Mouse (Mus musculus): ENCODE data around the gene Hoxc10. TPM values are rescaled to one million over a fixed set of nuclear protein-coding genes. Genes with fewer than 3 reads are reported as not detected.

Gene Hoxc10
- total and polyA plus RNA-seq, 2 experiments from 2014 or later, result not detected

GRCm38 (mm10) chr15:103000501-103000901, 33.9 kb downstream of the Hoxc10 start:
- Histone ChIP-seq H3K4me3 (ENCODE audit: low read depth, low read length) (0 out of 2 replicates have a peak overlapping the region, but pooled peaks have one; percentile 9), H3K9me3 (replicated peaks; ENCODE audit: control insufficient read depth, low read length) (no peaks in the 10 kb centered on the region), H3K9ac (replicated peaks; ENCODE audit: low read depth, low read length) (no peak overlapping the region), H3K27ac (ENCODE audit: low read depth) (no peak overlapping the region), H3K36me3 (replicated peaks; ENCODE audit: control insufficient read depth, insufficient read depth, low read length) (no peaks in the 10 kb centered on the region), H3K4me1 (ENCODE audit: control insufficient read depth, insufficient read depth) (peaks cover 25% of the 10 kb centered on the region), H3K4me2 (ENCODE audit: low read depth, low read length) (peak overlapping the region; percentile 31), H3K27me3 (ENCODE audit: control insufficient read depth, insufficient read depth, low read length) (peaks cover 98% of the 10 kb centered on the region)
- ATAC-seq (ENCODE audit: insufficient read depth, low read depth), result no peak
- WGBS, result 26% methylated on average over 24 of the region's 24 CpGs
- no peak for DNase-seq (ENCODE audit: low spot score)
- TF ChIP-seq CTCF (IDR thresholded peaks at IDR 0.05; ENCODE audit: low read depth) (no peak), EP300 (IDR thresholded peaks at IDR 0.05; ENCODE audit: low read depth) (no peak)

GRCm38 (mm10) chr15:103001370-103001769, 34.8 kb downstream of the Hoxc10 start:
- no peaks in the 10 kb centered on the region for H3K36me3 ChIP-seq (replicated peaks; ENCODE audit: control insufficient read depth, insufficient read depth, low read length)
- H3K4me2 ChIP-seq (ENCODE audit: low read depth, low read length), result no peak overlapping the region
- H3K27ac ChIP-seq (ENCODE audit: low read depth), result no peak overlapping the region
- DNase-seq (ENCODE audit: low spot score) (peak; percentile 56), ATAC-seq (ENCODE audit: insufficient read depth, low read depth) (peak; percentile 56)
- H3K4me3 ChIP-seq (ENCODE audit: low read depth, low read length), result no peak overlapping the region
- H3K27me3 ChIP-seq (ENCODE audit: control insufficient read depth, insufficient read depth, low read length), result peaks cover 98% of the 10 kb centered on the region
- H3K9ac ChIP-seq (replicated peaks; ENCODE audit: low read depth, low read length), result no peak overlapping the region
- no peak for TF ChIP-seq EP300 (IDR thresholded peaks at IDR 0.05; ENCODE audit: low read depth)
- no peak for TF ChIP-seq CTCF (IDR thresholded peaks at IDR 0.05; ENCODE audit: low read depth)
- peaks cover 25% of the 10 kb centered on the region for H3K4me1 ChIP-seq (ENCODE audit: control insufficient read depth, insufficient read depth)
- 37% methylated on average over 2 of the region's 2 CpGs for WGBS
- H3K9me3 ChIP-seq (replicated peaks; ENCODE audit: control insufficient read depth, low read length), result no peaks in the 10 kb centered on the region

DNA sequence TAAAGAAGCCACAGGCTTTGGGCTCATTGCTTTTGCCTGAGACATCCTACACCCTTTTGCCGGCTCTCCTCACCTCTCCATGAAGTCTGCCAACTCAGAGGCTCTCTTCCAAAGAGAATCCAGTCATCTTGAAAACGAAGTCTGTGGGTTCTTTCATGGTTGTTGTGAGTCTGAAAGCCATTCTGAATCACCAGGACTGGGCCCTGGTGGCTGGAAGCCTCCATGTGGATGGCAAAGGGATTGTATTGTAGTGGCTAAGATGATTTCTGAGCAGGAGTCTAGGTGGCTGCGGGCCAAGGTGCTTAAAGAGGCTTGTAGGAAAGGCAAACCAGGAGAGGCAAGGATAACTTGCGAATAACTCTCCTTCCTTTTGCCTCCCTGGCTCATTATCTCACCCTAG, 35.6 kb downstream of the Hoxc10 start:
- DNase-seq (ENCODE audit: low spot score), result no peak
- TF ChIP-seq EP300 (IDR thresholded peaks at IDR 0.05; ENCODE audit: low read depth), result no peak
- no peak for TF ChIP-seq CTCF (IDR thresholded peaks at IDR 0.05; ENCODE audit: low read depth)
- H3K27ac ChIP-seq (ENCODE audit: low read depth), result no peak overlapping the region
- H3K4me2 ChIP-seq (ENCODE audit: low read depth, low read length), result no peak overlapping the region
- no peak overlapping the region for H3K9ac ChIP-seq (replicated peaks; ENCODE audit: low read depth, low read length)
- peaks cover 25% of the 10 kb centered on the region for H3K4me1 ChIP-seq (ENCODE audit: control insufficient read depth, insufficient read depth)
- H3K4me3 ChIP-seq (ENCODE audit: low read depth, low read length), result no peak overlapping the region
- H3K27me3 ChIP-seq (ENCODE audit: control insufficient read depth, insufficient read depth, low read length), result peaks cover 98% of the 10 kb centered on the region
- no peaks in the 10 kb centered on the region for H3K36me3 ChIP-seq (replicated peaks; ENCODE audit: control insufficient read depth, insufficient read depth, low read length)
- 55% methylated on average over 4 of the region's 4 CpGs for whole genome bisulfite sequencing
- no peaks in the 10 kb centered on the region for H3K9me3 ChIP-seq (replicated peaks; ENCODE audit: control insufficient read depth, low read length)
- no peak for ATAC-seq (ENCODE audit: insufficient read depth, low read depth)

GRCm38 (mm10) chr15:103002821-103003448, 36.3 kb downstream of the Hoxc10 start:
- H3K9me3 ChIP-seq (replicated peaks; ENCODE audit: control insufficient read depth, low read length), result no peaks in the 10 kb centered on the region
- no peak overlapping the region for H3K27ac ChIP-seq (ENCODE audit: low read depth)
- ATAC-seq (ENCODE audit: insufficient read depth, low read depth) (no peak), DNase-seq (ENCODE audit: low spot score) (no peak)
- H3K36me3 ChIP-seq (replicated peaks; ENCODE audit: control insufficient read depth, insufficient read depth, low read length), result no peaks in the 10 kb centered on the region
- TF ChIP-seq EP300 (IDR thresholded peaks at IDR 0.05; ENCODE audit: low read depth) (no peak), CTCF (IDR thresholded peaks at IDR 0.05; ENCODE audit: low read depth) (no peak)
- peaks cover 25% of the 10 kb centered on the region for H3K4me1 ChIP-seq (ENCODE audit: control insufficient read depth, insufficient read depth)
- no peak overlapping the region for H3K4me2 ChIP-seq (ENCODE audit: low read depth, low read length)
- H3K27me3 ChIP-seq (ENCODE audit: control insufficient read depth, insufficient read depth, low read length), result peaks cover 98% of the 10 kb centered on the region
- 39% methylated on average over 13 of the region's 13 CpGs for WGBS
- no peak overlapping the region for H3K9ac ChIP-seq (replicated peaks; ENCODE audit: low read depth, low read length)
- no peak overlapping the region for H3K4me3 ChIP-seq (ENCODE audit: low read depth, low read length)

DNA sequence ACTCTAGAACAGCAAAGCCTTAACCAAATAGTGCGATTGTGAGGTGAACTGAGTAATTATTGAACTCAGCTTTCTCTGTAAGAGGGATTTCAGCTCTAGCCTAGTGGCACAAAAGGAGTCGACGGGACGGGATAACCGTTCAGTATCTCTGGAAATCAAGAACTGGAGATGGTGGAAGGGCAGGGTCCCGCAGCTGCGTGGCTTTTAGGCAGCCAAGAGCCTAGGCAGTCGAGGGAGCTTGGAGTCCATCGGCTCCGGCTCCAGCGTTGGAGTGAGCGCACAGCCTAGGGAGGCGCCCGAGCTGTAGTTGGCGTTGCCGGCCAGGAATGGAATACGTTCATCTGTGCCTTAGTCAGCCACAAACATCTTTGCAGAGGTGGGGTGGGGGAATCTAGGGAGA, 38.7 kb downstream of the Hoxc10 start:
- Histone ChIP-seq H3K4me1 (ENCODE audit: control insufficient read depth, insufficient read depth) (peaks cover 16% of the 10 kb centered on the region), H3K36me3 (replicated peaks; ENCODE audit: control insufficient read depth, insufficient read depth, low read length) (no peaks in the 10 kb centered on the region), H3K27ac (ENCODE audit: low read depth) (no peak overlapping the region), H3K9me3 (replicated peaks; ENCODE audit: control insufficient read depth, low read length) (no peaks in the 10 kb centered on the region), H3K27me3 (ENCODE audit: control insufficient read depth, insufficient read depth, low read length) (peaks cover 98% of the 10 kb centered on the region), H3K4me3 (ENCODE audit: low read depth, low read length) (no peak overlapping the region), H3K9ac (replicated peaks; ENCODE audit: low read depth, low read length) (no peak overlapping the region), H3K4me2 (ENCODE audit: low read depth, low read length) (no peak overlapping the region)
- ATAC-seq (ENCODE audit: insufficient read depth, low read depth) (no peak), DNase-seq (ENCODE audit: low spot score) (no peak)
- 3% methylated on average over 17 of the region's 17 CpGs for WGBS
- TF ChIP-seq EP300 (IDR thresholded peaks at IDR 0.05; ENCODE audit: low read depth) (no peak), CTCF (IDR thresholded peaks at IDR 0.05; ENCODE audit: low read depth) (no peak)

DNA sequence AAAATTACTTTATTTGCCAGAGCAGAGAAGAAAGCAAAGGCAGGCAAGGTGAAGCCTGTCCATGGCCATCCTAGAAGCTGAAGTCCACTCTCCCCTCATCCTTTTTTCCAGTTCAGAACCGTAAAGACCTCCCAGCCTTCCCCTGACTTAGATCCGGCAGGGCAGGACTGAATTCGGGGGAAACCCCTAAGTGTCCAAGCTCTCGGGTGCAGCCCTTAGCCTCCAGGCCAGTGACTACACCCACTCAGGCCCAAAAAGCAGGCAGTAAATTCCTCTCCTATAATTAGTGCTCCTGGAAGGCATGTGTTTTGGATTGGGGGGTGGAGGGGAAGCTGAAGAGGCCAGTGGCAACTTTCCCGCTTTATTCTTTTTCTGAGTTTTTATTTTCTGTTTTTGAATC, 39.2 kb downstream of the Hoxc10 start:
- DNase-seq (ENCODE audit: low spot score), result no peak
- ATAC-seq (ENCODE audit: insufficient read depth, low read depth), result no peak
- peaks cover 98% of the 10 kb centered on the region for H3K27me3 ChIP-seq (ENCODE audit: control insufficient read depth, insufficient read depth, low read length)
- H3K27ac ChIP-seq (ENCODE audit: low read depth), result no peak overlapping the region
- H3K4me3 ChIP-seq (ENCODE audit: low read depth, low read length), result no peak overlapping the region
- H3K9me3 ChIP-seq (replicated peaks; ENCODE audit: control insufficient read depth, low read length), result no peaks in the 10 kb centered on the region
- TF ChIP-seq EP300 (IDR thresholded peaks at IDR 0.05; ENCODE audit: low read depth) (no peak), CTCF (IDR thresholded peaks at IDR 0.05; ENCODE audit: low read depth) (no peak)
- H3K36me3 ChIP-seq (replicated peaks; ENCODE audit: control insufficient read depth, insufficient read depth, low read length), result no peaks in the 10 kb centered on the region
- H3K9ac ChIP-seq (replicated peaks; ENCODE audit: low read depth, low read length), result no peak overlapping the region
- H3K4me2 ChIP-seq (ENCODE audit: low read depth, low read length), result no peak overlapping the region
- 12% methylated on average over 5 of the region's 5 CpGs for WGBS
- H3K4me1 ChIP-seq (ENCODE audit: control insufficient read depth, insufficient read depth), result peaks cover 11% of the 10 kb centered on the region

Measured in heart, postnatal 0 days (tissue).